Mouse (Mus musculus): Measurements from ENCODE around the gene Marcksl1. TPM values are rescaled to one million over a fixed set of nuclear protein-coding genes. Genes with fewer than 3 reads are reported as not detected.

The Marcksl1 gene
- polyA plus RNA-seq, 1 experiment from 2014 or later, result 490 TPM

Small RNAs within 50 kb of the gene (microRNA-seq; reads per million reads assigned to microRNA genes)
- not detected for gene Mir8119

Other genes with a start within 250 kb of the Marcksl1 start
- 2.0 and 2.1 TPM in 2 replicates for gene Sync, start 226.0 kb upstream of the Marcksl1 start, polyA plus RNA-seq (2015; fragmentation: Nextera tagmentation; extraction: Ambion mirVana)
- 330 and 336 TPM in 2 replicates for gene Rbbp4, start 178.2 kb upstream of the Marcksl1 start, polyA plus RNA-seq (2015; fragmentation: Nextera tagmentation; extraction: Ambion mirVana)
- 45.7 and 51.4 TPM in 2 replicates for gene Zbtb8os, start 177.9 kb upstream of the Marcksl1 start, polyA plus RNA-seq (2015; fragmentation: Nextera tagmentation; extraction: Ambion mirVana)
- 17.2 and 18.1 TPM in 2 replicates for gene Zbtb8a, start 135.5 kb upstream of the Marcksl1 start, polyA plus RNA-seq (2015; fragmentation: Nextera tagmentation; extraction: Ambion mirVana)
- 1.5 and 1.7 TPM in 2 replicates for gene Zbtb8b, start 72.7 kb upstream of the Marcksl1 start, polyA plus RNA-seq (2015; fragmentation: Nextera tagmentation; extraction: Ambion mirVana)
- gene Bsdc1, start 52.0 kb upstream of the Marcksl1 start, polyA plus RNA-seq (2015; fragmentation: Nextera tagmentation; extraction: Ambion mirVana), result 24.4 and 27.0 TPM in 2 replicates
- gene Tssk3, start 22.6 kb upstream of the Marcksl1 start, polyA plus RNA-seq (2015; fragmentation: Nextera tagmentation; extraction: Ambion mirVana), result not detected in 2 replicates
- gene Fam229a, start 22.4 kb upstream of the Marcksl1 start, polyA plus RNA-seq (2015; fragmentation: Nextera tagmentation; extraction: Ambion mirVana), result 0.26 TPM in 1 of 2 replicates, not detected in the other
- 197 and 200 TPM in 2 replicates for gene Hdac1, start 29.1 kb downstream of the Marcksl1 start, polyA plus RNA-seq (2015; fragmentation: Nextera tagmentation; extraction: Ambion mirVana)
- gene Lck, start 60.1 kb downstream of the Marcksl1 start, polyA plus RNA-seq (2015; fragmentation: Nextera tagmentation; extraction: Ambion mirVana), result 6.3 and 6.9 TPM in 2 replicates
- gene Fam167b, start 65.0 kb downstream of the Marcksl1 start, polyA plus RNA-seq (2015; fragmentation: Nextera tagmentation; extraction: Ambion mirVana), result 3.5 and 3.9 TPM in 2 replicates
- gene Eif3i, start 87.1 kb downstream of the Marcksl1 start, polyA plus RNA-seq (2015; fragmentation: Nextera tagmentation; extraction: Ambion mirVana), result 263 and 265 TPM in 2 replicates
- 194 and 200 TPM in 2 replicates for gene Tmem234, start 87.1 kb downstream of the Marcksl1 start, polyA plus RNA-seq (2015; fragmentation: Nextera tagmentation; extraction: Ambion mirVana)
- 1.7 and 2.4 TPM in 2 replicates for gene Dcdc2b, start 100.7 kb downstream of the Marcksl1 start, polyA plus RNA-seq (2015; fragmentation: Nextera tagmentation; extraction: Ambion mirVana)
- 25.0 and 29.5 TPM in 2 replicates for gene Iqcc, start 105.5 kb downstream of the Marcksl1 start, polyA plus RNA-seq (2015; fragmentation: Nextera tagmentation; extraction: Ambion mirVana)
- gene Ccdc28b, start 110.4 kb downstream of the Marcksl1 start, polyA plus RNA-seq (2015; fragmentation: Nextera tagmentation; extraction: Ambion mirVana), result 46.5 and 48.5 TPM in 2 replicates
- gene Txlna, start 127.5 kb downstream of the Marcksl1 start, polyA plus RNA-seq (2015; fragmentation: Nextera tagmentation; extraction: Ambion mirVana), result 63.0 and 66.1 TPM in 2 replicates
- 13.6 and 14.4 TPM in 2 replicates for gene Kpna6, start 159.2 kb downstream of the Marcksl1 start, polyA plus RNA-seq (2015; fragmentation: Nextera tagmentation; extraction: Ambion mirVana)
- 11.4 and 11.5 TPM in 2 replicates for gene Tmem39b, start 183.3 kb downstream of the Marcksl1 start, polyA plus RNA-seq (2015; fragmentation: Nextera tagmentation; extraction: Ambion mirVana)
- gene Khdrbs1, start 228.7 kb downstream of the Marcksl1 start, polyA plus RNA-seq (2015; fragmentation: Nextera tagmentation; extraction: Ambion mirVana), result 91.4 and 96.2 TPM in 2 replicates

Measured in stomach, embryonic 15.5 days (tissue).